Mouse (Mus musculus): Measurements from ENCODE around the gene Stard7. TPM values are rescaled to one million over a fixed set of nuclear protein-coding genes. Genes with fewer than 3 reads are reported as not detected.

The Stard7 gene
- polyA plus RNA-seq, 1 experiment from 2014 or later = 58.8 TPM

Other genes starting within 250 kb of the Stard7 start
- 52.3 and 52.4 TPM in 2 replicates for gene Blvra, start 199.6 kb upstream of the Stard7 start, polyA plus RNA-seq (2015; fragmentation: Nextera tagmentation; extraction: Ambion mirVana)
- gene Ncaph, start 136.3 kb upstream of the Stard7 start, polyA plus RNA-seq (2015; fragmentation: Nextera tagmentation; extraction: Ambion mirVana) = 66.1 and 71.3 TPM in 2 replicates
- gene Itpripl1, start 126.8 kb upstream of the Stard7 start, polyA plus RNA-seq (2015; fragmentation: Nextera tagmentation; extraction: Ambion mirVana) = 28.0 and 29.7 TPM in 2 replicates
- gene 1810024B03Rik, start 61.9 kb upstream of the Stard7 start, polyA plus RNA-seq (2015; fragmentation: Nextera tagmentation; extraction: Ambion mirVana) = 1.8 and 2.3 TPM in 2 replicates
- 48.1 and 50.8 TPM in 2 replicates for gene Snrnp200, start 61.8 kb upstream of the Stard7 start, polyA plus RNA-seq (2015; fragmentation: Nextera tagmentation; extraction: Ambion mirVana)
- 58.3 and 58.7 TPM in 2 replicates for gene Ciao1, start 22.4 kb upstream of the Stard7 start, polyA plus RNA-seq (2015; fragmentation: Nextera tagmentation; extraction: Ambion mirVana)
- gene Tmem127, start 22.3 kb upstream of the Stard7 start, polyA plus RNA-seq (2015; fragmentation: Nextera tagmentation; extraction: Ambion mirVana) = 24.5 and 25.0 TPM in 2 replicates
- gene Dusp2, start 65.9 kb downstream of the Stard7 start, polyA plus RNA-seq (2015; fragmentation: Nextera tagmentation; extraction: Ambion mirVana) = 2.5 and 2.9 TPM in 2 replicates
- not detected in 2 replicates for gene Astl, start 68.4 kb downstream of the Stard7 start, polyA plus RNA-seq (2015; fragmentation: Nextera tagmentation; extraction: Ambion mirVana)
- 2.4 and 3.6 TPM in 2 replicates for gene Adra2b, start 93.0 kb downstream of the Stard7 start, polyA plus RNA-seq (2015; fragmentation: Nextera tagmentation; extraction: Ambion mirVana)
- gene Gpat2, start 155.0 kb downstream of the Stard7 start, polyA plus RNA-seq (2015; fragmentation: Nextera tagmentation; extraction: Ambion mirVana) = 0.28 and 0.36 TPM in 2 replicates
- 25.6 and 27.8 TPM in 2 replicates for gene Fahd2a, start 174.3 kb downstream of the Stard7 start, polyA plus RNA-seq (2015; fragmentation: Nextera tagmentation; extraction: Ambion mirVana)